ENCODE assay signal across 2 mouse cellular contexts in the genomic region with DNA sequence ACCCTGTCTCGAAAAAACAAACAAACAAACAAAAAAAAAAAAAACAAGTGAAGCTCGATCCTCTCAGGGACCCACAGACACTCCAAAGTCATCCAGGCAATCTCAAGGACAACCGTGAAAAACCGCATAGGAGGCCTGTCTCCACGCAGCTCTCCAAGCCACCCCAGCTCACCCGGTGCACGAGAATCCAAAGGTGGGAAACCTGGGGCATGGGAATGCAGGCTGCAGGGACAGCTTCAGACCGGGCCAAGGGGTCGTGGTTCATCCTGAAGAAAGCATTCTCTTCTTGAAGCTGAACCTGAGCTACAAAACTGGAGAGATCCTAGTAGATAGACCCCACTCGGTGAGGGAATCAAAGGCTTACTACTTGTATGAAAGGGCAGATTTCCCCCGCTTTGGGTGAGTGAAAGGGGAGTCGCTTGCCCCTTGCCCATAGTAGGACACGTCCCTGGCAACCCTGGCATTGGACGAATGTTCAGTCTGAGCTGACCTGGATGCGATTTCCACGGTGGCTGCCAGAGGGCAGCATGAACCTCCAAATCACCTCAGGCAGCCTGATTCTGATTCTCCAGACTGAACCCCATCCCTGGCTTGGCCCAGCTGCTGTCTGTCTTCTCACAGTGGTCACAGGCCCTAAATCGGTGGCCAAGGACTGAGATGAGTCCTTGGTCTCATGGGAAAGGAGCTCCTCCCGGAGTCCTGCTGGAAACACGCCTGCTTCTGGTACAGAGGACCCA.
TF ChIP-seq lines count a peak whose summit lies in the region.

No protein-coding gene starts in this region.

TF ChIP-seq in CH12.LX, 34 proteins besides CTCF, POLR2A, EP300 and RAD21 (continued from another document):
- TF ChIP-seq MYC (IDR thresholded peaks at IDR 0.05; ENCODE audit: low read depth, low read length): no peak

TF ChIP-seq in myocyte, 11 proteins besides CTCF, POLR2A, EP300 and RAD21 (continued from another document):
- TF ChIP-seq MYOD1 (IDR thresholded peaks at IDR 0.05; ENCODE audit: control insufficient read depth in 1 of 3, insufficient read length in 2 of 3, low read depth in 2 of 3): peak; percentile 45 to 60 (median 53)
